Mouse (Mus musculus) CH12.LX (cell line): Measurements from ENCODE around the gene Zfp184. TPM values are rescaled to one million over a fixed set of nuclear protein-coding genes. Genes with fewer than 3 reads are reported as not detected.
"Not testable (repeated sequence)": the region's sequence is repeated elsewhere in the genome, so short reads cannot be mapped to it uniquely, and the experiment has no call there.

Experiments used
- DNase-seq: peaks from one replicate; pipeline ENCODE4 v3.0.0-alpha.2; 2013; ENCODE audit errors: extremely low read depth
- H3K27ac ChIP-seq: 2 replicates; pipeline ENCODE4 v1.5.1; 2012; ENCODE audit warnings: low read depth, mild to moderate bottlenecking, control low read depth, moderate library complexity; ENCODE audit not compliant: insufficient read depth
- H3K27me3 ChIP-seq: replicated peaks from 2 replicates; pipeline ENCODE3; 2012; ENCODE audit warnings: inconsistent platforms
- H3K36me3 ChIP-seq, 2 experiments: replicated peaks in 1 of 2; 2 replicates each; pipeline versions ENCODE3 to v1.6.1; 2012; ENCODE audit warnings: inconsistent platforms in 1 of 2, low read length in 1 of 2, mild to moderate bottlenecking in 1 of 2, mixed read lengths in 1 of 2, moderate library complexity in 1 of 2; ENCODE audit not compliant: control insufficient read depth in 1 of 2, insufficient read depth in 1 of 2
- H3K4me1 ChIP-seq, 2 experiments: 2 replicates each; pipeline ENCODE4 v1.6.1; 2012; ENCODE audit warnings: inconsistent platforms in 1 of 2, moderate library complexity in 1 of 2; ENCODE audit not compliant: insufficient read depth in 2 of 2, control insufficient read depth in 1 of 2
- H3K4me2 ChIP-seq: 2 replicates; pipeline ENCODE4 v1.6.1; 2012; ENCODE audit warnings: low read depth, mild to moderate bottlenecking, control low read depth; ENCODE audit not compliant: poor library complexity, insufficient read depth, severe bottlenecking
- H3K4me3 ChIP-seq, 3 experiments: fragments of 150-350 bp in 1 of 3; sonication (generic) in 1 of 3; replicated peaks in 1 of 3; 2 replicates each; pipeline versions ENCODE3 to v1.5.1; 2011 to 2012; ENCODE audit warnings: low read depth in 2 of 3, low read length in 2 of 3, mild to moderate bottlenecking in 2 of 3, moderate library complexity in 2 of 3, control low read depth in 1 of 3, improper control_type of control experiment in 1 of 3, inconsistent platforms in 1 of 3, mixed read lengths in 1 of 3; ENCODE audit not compliant: poor library complexity in 1 of 3
- H3K79me2 ChIP-seq: replicated peaks from 2 replicates; pipeline ENCODE4 v1.6.1; 2012; ENCODE audit warnings: mild to moderate bottlenecking, moderate library complexity; ENCODE audit not compliant: control insufficient read depth, poor library complexity, insufficient read depth, severe bottlenecking; ENCODE audit errors: extremely low read depth
- H3K9ac ChIP-seq: 2 replicates; pipeline ENCODE4 v1.6.1; 2012; ENCODE audit warnings: low read depth, mild to moderate bottlenecking, control low read depth, moderate library complexity; ENCODE audit not compliant: insufficient read depth
- H3K9me3 ChIP-seq: replicated peaks from 2 replicates; pipeline ENCODE3; 2012; ENCODE audit warnings: low read length, inconsistent platforms, mixed read lengths
- ELF1 ChIP-seq: IDR thresholded peaks from 2 replicates; pipeline ENCODE4 v1.6.1; 2014; ENCODE audit warnings: low read depth, mild to moderate bottlenecking, inconsistent platforms, low read length, improper control_type of control experiment
- ETS1 ChIP-seq: conservative IDR thresholded peaks from 2 replicates; pipeline ENCODE4 v1.6.1; 2012; ENCODE audit warnings: low read depth, mild to moderate bottlenecking, inconsistent platforms, low read length, improper control_type of control experiment, moderate library complexity
- IRF4 ChIP-seq: IDR thresholded peaks from 2 replicates; pipeline ENCODE4 v1.6.1; 2014; ENCODE audit warnings: low read depth, mild to moderate bottlenecking, inconsistent platforms, low read length, improper control_type of control experiment
- KAT2A ChIP-seq: IDR thresholded peaks from 2 replicates; pipeline ENCODE4 v1.6.1; 2012; ENCODE audit warnings: low read length, improper control_type of control experiment, inconsistent platforms; ENCODE audit not compliant: insufficient replicate concordance
- MAFK ChIP-seq: IDR thresholded peaks from 2 replicates; pipeline ENCODE4 v1.6.1; 2011; ENCODE audit warnings: low read length, improper control_type of control experiment; ENCODE audit not compliant: insufficient replicate concordance
- NELFE ChIP-seq: IDR thresholded peaks from 2 replicates; pipeline ENCODE4 v1.6.1; 2011; ENCODE audit warnings: low read depth, low read length, improper control_type of control experiment
- NRF1 ChIP-seq: IDR thresholded peaks from 2 replicates; pipeline ENCODE4 v1.6.1; 2014; ENCODE audit warnings: low read depth, mild to moderate bottlenecking, inconsistent platforms, low read length, improper control_type of control experiment, moderate library complexity
- POLR2A ChIP-seq: IDR thresholded peaks from 2 replicates; pipeline ENCODE4 v1.6.1; 2011; ENCODE audit warnings: low read depth, mild to moderate bottlenecking, improper control_type of control experiment, low read length
- RCOR1 ChIP-seq: conservative IDR thresholded peaks from 2 replicates; pipeline ENCODE4 v1.6.1; 2012; ENCODE audit warnings: low read depth, mild to moderate bottlenecking, inconsistent platforms, low read length, improper control_type of control experiment
- SMC3 ChIP-seq: IDR thresholded peaks from 2 replicates; pipeline ENCODE4 v1.6.1; 2011; ENCODE audit warnings: low read depth, low read length, improper control_type of control experiment
- TBP ChIP-seq: conservative IDR thresholded peaks from 2 replicates; pipeline ENCODE4 v1.6.1; 2011; ENCODE audit warnings: low read depth, low read length, improper control_type of control experiment
- ZNF384 ChIP-seq: IDR thresholded peaks from 2 replicates; pipeline ENCODE4 v1.6.1; 2012; ENCODE audit warnings: low read depth, low read length, improper control_type of control experiment, inconsistent platforms
- dilution Hi-C: fragments of 300-500 bp; cut with MboI; formaldehyde crosslinking; loops from 2 replicates; pipeline ENCODE4 v1.14.3; 2020; ENCODE audit warnings: low sequenced_read_pairs; ENCODE audit not compliant: extremely low pct_unique_long_range_greater_than_20kb, extremely low pct_ligation_motif_present
- in situ Hi-C: fragments of 300-500 bp; cut with MboI; formaldehyde crosslinking; loops from 3 replicates; pipeline ENCODE4 v1.14.3; 2019; ENCODE audit warnings: low sequenced_read_pairs, low pct_ligation_motif_present, low pct_unique_long_range_greater_than_20kb, mixed read lengths
- polyA plus RNA-seq: library from polyadenylated mRNA; unstranded; fragments of >175 nt; gene quantifications from 2 replicates; pipeline ENCODE4 v1.2.1, GENCODE M21; 2012; ENCODE audit warnings: low read depth; ENCODE audit not compliant: insufficient read length
- total RNA-seq, 2 experiments: library from RNA; depleted of rRNA; stranded (reverse); fragments of 300-350 nt in 1 of 2; fragments of >200 nt in 1 of 2; gene quantifications; 2 replicates each; pipeline ENCODE4 v1.2.3; 2012 to 2014

Gene Zfp184
- total and polyA plus RNA-seq, 3 experiments = 0.79 to 3.1 (median 2.0) TPM

DNA sequence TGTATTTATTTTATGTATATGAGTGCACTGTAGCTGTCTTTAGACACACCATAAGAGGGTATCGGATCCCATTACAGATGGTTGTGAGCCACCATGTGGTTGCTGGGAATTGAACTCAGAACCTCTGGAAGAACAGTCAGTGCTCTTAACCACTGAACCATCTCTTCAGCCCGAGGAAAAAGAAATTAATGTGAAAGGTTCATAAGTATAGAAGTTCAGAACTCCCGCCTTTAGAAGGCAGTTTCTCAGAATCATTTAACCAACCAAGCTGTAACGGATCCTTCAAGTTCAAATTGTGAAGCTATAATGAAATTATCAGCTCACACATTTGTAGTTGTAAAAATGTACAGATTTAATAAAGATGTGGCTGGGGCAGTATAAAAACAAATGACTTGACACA lies 40.8 kb upstream of the Zfp184 start:
- DNase-seq, H3K9ac ChIP-seq, dilution Hi-C loops, in situ Hi-C loops, H3K27ac ChIP-seq, H3K4me1 ChIP-seq, H3K4me3 ChIP-seq, H3K79me2 ChIP-seq, H3K36me3 ChIP-seq: not testable (repeated sequence)
- Histone ChIP-seq H3K4me2 (0 out of 2 replicates have a peak overlapping the region, but pooled peaks have one; percentile 13), H3K9me3 (peaks cover 10% of the 10 kb centered on the region), H3K27me3 (peaks cover 13% of the 10 kb centered on the region)
- peak; percentile 95 for TF ChIP-seq TBP

DNA sequence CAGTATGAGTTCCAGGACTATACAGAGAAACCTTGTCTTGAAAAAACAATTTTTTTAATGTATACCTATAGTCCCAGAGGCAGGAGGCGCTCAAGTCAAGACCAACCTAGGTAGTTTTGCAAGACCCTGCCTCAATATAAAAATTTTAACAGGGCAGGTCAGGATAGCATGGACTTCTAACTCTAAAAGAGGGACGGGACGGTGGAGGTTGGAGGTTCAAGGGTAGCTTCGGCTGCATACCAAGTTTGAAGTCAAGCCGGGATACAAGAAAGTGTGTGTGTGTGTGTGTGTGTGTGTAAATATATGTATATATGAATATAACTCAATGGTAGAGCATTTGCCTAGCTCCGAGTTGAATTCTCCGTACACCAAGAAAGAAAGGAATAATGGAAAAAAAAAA lies 38.6 kb upstream of the Zfp184 start:
- Histone ChIP-seq H3K9ac (no peak overlapping the region), H3K79me2 (no peaks in the 10 kb centered on the region), H3K4me2 (no peak overlapping the region; the same call in 1 of the 2 replicates), H3K4me3 (peak overlapping the region in 1 of 3 experiments; percentile 52), H3K27me3 (peaks cover 13% of the 10 kb centered on the region), H3K36me3 (no peaks in the 10 kb centered on the region), H3K9me3 (peaks cover 2% of the 10 kb centered on the region), H3K4me1 (peaks cover 0 to 16% of the 10 kb centered on the region in 2 experiments; a peak in 2 of 4 replicates), H3K27ac (no peak overlapping the region)
- in situ Hi-C loops (no loop called here), dilution Hi-C loops (no loop called here)
- no peak for TF ChIP-seq SMC3
- TF ChIP-seq ZNF384 = peak; percentile 41; the same call in 1 of the 2 replicates
- TF ChIP-seq POLR2A = no peak
- no peak for DNase-seq

DNA sequence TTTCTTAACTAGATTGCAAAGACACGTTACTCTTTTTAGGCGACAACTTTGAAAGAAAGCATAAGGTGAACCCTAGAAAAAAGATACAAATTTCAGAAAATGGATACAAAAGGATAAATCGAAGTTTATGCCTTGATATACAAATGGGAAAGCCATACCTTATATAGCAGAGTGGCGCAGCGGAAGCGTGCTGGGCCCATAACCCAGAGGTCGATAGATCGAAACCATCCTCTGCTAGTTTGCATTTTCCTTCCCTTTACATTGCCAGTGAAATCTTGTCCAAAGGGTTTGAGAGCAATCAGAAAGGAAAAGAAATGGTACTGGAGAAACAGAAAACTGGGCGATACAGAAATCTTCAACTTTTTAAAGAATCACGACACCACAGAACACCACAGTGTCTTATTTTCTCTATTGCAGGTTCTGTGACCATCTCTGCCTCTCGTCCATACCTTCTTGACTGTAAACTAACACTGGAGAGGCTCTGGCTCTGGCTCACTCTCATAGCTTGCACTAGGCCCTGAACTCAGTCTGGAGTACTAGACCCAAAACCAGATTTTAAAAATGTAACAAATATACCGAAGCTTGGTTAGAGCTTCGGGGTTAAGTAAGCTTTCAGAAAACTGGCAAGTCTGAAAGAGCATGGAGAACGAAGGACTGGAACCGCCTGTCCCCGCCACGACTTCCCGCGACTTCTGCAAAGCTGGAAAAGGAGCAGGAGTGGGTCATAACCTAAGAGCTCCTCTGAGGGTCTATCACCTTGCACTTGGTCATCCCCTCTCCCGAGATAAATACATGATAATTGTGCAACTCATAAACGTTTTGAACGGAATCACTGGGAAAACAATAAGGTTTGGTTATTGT lies 37.7 kb upstream of the Zfp184 start:
- H3K36me3 ChIP-seq = no peaks in the 10 kb centered on the region
- TF ChIP-seq TBP = peak; percentile 100
- no peak for TF ChIP-seq NELFE
- TF ChIP-seq IRF4 = 0 out of 2 replicates have a peak, but pooled peaks have one; percentile 30
- TF ChIP-seq ETS1 = no peak
- TF ChIP-seq NRF1 = peak; percentile 48; the same call in 1 of the 2 replicates
- TF ChIP-seq KAT2A = no peak
- TF ChIP-seq MAFK = peak; percentile 94
- TF ChIP-seq ELF1 = peak; percentile 92
- no peak for TF ChIP-seq RCOR1
- no peaks in the 10 kb centered on the region for H3K9me3 ChIP-seq
- in situ Hi-C loops (no loop called here), dilution Hi-C loops (no loop called here)
- H3K9ac ChIP-seq = peak overlapping the region; percentile 33; the same call in 1 of the 2 replicates
- H3K27me3 ChIP-seq = peaks cover 13% of the 10 kb centered on the region
- no peaks in the 10 kb centered on the region for H3K79me2 ChIP-seq
- H3K27ac ChIP-seq = no peak overlapping the region
- peak; percentile 84 for DNase-seq
- peaks cover 0 to 16% of the 10 kb centered on the region in 2 experiments; a peak in 2 of 4 replicates for H3K4me1 ChIP-seq
- H3K4me2 ChIP-seq = peak overlapping the region; percentile 60
- peak overlapping the region; percentile 39 to 52 (median 45) for H3K4me3 ChIP-seq
